Mouse (Mus musculus): ENCODE measurements at regions not wholly inside any gene's neighbourhood (a gene's known extent, or its start where the extent isn't known, plus 50 kb on each side); places are given as distances from the start of the nearest gene placed in this dataset.

DNA sequence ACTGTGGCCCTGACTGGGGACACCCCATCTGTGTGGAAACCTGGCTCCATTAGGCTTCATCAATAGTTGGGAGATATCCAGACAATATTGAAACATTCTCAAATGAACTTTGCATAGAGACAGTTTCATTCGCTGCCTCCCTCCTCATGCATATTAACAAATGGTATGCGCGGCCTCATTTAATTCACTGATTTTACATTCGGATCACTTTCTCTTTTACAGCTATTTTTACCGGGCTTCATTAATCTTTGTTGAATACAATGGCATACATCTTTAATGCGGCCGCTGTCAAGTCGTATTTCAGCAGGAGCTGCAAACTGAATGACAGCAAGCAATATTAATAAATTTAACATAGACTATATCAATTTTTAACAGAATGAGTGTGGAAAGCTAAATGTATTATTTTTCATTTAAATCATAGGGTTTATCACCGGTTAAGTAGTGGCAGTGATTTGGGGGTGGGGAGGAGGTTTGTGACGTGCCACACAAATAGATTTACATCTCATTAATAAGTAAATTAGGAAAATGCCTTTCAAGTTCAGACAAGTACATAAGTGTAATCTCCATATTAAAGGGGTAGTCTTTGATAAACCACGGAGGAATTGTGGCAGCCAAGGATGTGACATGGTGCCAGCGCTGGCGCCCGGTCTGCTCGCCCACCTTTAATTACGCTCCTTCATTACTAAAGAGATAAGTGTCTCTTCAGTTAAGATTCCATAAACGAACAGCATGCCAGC lies 480.4 kb upstream of the Mki67 start:
- DNase-seq = no peak

DNA sequence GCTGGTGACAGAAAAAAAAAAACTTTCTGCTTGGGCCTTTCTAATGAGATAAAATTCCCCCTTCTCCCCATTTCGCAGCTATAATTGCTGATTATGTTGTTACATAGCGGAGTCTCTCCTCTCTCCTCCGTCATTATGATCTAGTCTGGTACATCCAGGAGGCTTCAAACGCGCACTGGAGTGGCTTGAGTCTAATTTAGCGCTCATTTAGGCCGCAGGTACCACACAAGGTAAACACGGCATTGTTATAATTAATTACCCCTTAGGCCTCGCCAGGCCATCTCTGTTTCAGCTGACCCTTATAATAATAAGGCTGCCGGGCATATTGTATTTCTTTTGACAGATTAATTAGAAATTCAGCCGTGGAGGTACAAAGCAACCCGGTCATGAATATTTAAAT lies 492.7 kb upstream of the Mki67 start:
- no peak for DNase-seq

DNA sequence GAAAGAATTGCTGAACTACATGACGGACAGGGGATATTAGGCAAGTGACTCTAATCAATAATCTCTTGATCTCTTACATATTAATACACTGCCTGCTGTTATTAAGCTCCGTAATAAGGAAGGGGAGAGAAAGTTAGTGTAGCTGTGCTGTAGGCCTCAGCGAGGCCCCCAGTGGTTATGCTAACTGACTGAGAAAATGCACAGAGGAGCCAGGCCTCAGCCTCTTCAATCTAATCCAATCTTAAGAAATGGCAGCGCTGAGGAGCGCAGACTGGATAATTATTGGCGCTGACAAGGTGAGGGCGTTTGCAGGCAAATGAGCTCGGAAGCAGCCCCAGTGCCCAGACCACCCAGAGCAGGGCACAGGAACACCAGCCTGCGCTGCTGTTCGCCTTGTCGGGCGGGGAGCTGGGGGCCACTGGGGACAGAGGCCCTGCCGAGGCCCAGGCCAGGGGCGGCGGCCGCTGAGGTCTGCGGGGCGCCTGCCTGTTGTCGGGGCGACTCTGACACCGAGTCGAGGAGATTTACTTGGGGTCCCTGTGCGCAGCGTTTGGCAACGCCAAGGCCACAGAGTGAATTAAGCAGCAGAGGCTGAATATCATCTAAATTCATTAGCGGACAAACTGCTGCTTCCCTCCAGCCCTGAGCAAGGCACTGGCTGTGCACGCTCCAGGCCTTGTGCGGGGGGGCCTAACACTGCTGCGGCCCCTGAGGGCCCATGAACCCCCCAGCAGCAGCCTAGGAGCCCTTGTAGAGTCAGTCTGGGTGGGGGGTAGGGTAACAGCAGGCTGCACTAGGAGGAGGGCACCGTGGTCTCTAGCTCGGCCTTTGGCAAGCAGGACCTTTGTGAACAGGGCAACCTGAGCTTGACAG lies 493.4 kb upstream of the Mki67 start:
- no peak for DNase-seq

DNA sequence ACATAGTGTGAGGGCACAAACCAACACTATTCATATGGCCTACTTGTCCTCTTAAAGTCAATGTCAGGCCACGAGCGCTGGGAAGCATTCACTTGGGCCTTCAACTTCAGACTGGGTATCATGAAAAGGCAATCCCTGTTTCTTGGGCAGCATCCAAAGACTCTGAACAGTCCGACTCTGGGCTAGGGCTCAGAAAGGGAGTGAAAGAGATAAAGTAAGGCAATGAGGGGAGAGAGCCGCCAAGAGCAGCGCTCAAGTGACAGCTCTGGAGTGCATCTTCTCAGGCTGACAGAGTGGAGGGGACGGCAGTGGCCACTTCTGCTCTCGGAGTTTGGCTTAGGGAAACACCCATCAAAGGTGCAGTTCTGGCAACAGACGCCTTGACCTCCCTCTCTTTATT lies 496.3 kb upstream of the Mki67 start:
- no peak for DNase-seq

DNA sequence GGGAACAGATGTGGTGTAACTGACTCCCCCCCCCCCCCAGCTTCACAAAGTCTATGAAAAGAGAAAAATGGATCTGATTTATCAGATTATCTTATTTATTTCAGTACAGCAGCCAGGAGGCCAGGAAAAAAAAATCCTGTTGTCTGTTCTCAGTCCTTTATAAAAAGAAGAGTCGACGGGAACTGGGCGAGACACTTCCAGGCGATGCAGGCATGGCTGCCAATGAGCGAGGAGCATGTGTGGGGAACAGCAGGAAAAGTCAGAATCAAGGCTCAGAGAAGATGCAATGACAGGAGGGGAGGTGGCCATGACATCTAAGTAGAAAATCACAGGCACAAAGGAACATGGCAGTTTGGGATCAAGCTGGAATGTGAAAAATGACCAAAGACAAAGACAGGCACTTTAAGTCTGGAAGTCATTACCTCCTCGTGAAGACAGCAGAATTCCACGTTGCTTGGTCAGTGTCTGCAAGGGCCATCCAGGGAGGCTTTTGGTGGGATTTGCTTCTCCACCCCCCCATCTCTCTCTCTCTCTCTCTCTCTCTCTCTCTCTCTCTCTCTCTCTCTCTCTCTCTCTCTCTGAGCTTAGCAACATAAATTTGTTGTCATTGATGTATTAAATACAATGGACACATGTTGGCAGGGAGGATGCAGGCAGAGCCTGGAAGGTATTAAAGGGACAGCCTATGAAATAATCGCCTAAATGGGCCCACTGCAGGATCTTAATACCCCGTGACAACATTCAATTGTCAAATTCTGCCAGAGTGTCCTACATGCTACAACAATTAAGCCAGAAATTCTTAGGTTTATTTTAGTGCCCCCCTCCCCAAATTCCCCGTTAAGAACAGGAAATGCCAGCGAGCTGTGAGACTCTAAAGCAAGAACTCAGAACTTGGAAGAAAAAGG lies 497.1 kb upstream of the Mki67 start:
- DNase-seq = no peak

DNA sequence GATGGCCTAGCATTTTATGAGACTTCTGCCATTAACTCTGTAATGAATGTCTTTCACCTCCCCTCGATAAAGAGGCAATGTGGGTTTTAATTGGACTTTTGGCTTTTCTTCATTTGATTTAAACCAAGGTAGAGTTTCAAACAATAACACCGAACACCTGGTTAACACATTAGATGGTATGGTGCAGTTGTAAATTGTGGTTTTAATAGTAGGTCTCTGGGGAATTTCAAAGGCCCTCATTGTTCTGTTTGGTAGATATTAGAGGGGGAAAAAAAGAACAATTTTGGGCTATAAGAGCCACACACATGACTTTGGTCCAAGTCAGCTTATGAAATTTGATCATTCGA lies 497.8 kb upstream of the Mki67 start:
- DNase-seq = no peak

DNA sequence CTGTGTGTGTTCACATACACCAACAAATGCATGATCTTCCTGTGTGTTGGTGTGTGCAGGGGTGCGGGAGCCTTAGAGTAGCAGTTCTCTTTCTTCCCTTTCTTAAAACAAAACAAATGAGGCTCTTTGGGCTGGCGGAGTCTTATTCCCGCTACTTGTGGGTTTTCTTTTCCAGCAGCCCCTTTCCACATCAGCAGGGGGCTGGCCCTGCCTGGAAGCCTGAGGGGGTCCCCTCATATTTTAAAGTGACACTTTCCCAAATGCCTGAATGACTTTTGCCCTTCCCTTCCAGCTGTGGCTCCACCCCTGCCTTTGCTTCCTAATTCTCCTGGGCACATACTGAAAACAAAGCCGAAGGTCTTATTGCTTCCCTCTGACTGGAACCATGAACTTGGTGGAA lies 498.3 kb upstream of the Mki67 start:
- DNase-seq = no peak

DNA sequence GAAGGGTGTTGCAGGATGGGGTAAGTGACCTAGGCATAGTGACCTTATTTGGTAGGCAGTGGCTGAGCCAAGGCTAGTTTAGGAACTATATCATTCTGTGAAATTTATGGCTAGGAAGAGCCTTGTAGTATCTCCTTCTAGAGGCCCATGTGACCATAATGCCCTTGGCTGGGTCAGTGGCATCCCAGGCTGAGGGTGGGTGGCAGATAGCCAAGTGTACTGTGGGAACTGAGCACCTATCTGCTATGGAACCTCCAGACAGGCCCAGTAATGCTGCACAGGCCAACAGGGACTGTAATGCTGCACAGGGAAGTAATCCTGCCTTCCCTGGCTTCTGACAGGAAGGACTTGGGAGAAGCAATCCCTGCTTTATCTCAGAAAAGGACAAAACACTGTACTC lies 500.6 kb upstream of the Mki67 start:
- DNase-seq = no peak

DNA sequence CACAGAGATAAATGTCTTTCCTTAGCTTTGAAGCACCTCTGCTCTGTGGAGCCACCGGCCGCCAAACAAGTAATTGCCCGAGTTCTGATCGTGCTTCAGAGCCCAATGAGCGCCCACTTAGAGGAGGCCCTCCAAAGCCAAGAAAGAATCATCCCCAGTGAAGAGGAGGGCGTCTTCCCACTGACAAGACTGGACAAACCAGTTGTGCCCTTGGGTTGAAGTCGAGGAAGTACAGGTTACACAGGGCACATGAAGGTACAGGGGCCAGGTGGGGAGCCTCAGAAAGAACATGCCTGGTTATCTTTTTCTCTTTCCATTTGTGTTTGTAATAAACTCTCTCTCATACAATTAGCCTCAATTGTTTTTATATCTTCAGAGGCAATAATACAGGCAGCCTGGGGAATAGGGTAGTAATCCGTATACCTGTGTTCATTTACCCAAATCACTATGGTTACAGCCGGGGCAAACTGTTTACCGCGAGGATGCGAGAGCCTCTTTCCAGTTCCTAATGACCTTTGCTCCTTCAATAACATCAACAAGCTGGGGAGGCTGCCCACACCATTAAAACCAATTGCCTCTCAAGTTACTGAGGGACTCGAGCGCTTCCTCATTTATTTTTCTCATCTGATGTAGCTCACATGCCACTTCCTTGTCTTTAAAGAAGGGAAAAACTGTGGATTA lies 503.5 kb upstream of the Mki67 start:
- DNase-seq = no peak

DNA sequence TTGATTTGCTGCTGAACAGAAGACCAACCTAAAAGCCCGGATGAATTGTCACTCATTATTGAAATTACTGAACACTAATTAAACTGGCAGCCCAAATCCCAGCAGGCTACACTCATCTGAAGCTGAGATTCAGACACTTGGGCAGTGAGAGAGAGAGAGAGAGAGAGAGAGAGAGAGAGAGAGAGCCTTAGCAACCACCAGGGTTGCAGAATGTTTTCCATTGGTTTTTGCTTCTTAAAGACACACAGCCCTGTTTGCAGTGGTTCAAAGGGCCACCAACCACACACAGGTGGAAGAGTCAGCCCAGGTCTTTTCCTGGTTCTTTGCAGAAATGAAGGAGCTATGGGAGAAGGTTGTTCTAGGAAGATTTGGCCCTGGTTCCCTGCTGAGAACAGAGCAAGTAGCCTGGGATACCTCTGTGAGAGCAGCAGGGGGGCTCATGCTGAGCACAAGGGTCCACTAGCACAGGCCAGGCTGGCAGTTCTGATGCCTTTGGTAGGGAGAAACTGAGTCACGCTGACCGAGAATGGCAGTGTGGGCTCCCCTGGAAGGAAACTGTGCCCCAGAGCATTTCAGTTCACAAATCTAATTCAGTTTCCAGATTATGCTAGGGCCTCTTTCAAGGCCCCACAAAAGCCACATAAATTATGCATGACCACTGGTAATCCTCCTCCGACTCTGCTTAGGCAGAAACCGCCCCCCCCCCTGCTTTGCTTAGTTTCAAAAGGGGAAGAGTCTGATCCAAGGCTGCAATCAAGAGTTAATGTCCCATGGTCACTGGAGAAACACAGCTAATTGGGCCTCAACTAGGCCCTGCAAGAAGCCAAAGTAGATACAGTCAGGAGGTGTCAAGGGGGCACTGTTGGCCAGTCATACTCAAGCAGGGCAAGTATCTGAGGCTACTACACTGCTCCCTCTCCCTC lies 504.3 kb upstream of the Mki67 start:
- DNase-seq = no peak

DNA sequence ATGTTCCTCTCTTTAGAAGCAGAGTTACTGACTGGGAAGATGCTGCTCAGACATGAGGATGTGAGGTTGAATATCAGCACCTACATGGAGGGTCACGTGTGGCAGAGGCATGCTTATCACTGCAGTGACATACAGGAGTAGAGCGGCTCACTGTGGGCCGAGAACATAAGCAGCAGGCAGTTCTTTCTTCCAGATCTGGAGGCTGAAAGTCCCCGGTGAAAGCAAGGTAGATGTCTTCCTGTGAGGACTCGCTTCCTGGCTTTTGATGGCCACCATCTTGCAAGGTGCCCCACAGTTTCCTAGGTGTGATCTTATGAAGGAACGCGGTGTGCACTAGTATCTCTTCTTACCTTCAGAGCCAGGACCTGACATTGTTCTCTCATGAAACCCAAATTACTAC lies 505.5 kb upstream of the Mki67 start:
- DNase-seq = no peak

DNA sequence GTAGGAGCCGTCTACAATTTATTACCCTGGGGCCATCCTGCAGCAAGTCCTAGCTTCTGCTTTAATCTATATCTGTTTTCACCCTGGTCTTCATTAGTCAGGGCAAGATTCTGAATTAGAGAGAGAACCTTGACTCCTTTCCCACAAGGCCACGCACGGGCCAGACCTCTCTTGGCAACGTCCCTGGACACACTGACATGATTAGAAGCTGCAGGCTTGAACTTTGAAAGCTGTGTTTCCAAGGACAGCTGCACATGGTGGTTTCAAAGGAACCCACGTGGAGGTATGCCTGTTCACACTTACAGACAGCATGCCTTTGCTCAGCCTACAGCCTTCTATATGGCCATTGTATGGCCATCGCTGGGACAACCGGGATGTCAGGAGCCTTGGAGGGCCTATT lies 509.9 kb upstream of the Mki67 start:
- DNase-seq = no peak

DNA sequence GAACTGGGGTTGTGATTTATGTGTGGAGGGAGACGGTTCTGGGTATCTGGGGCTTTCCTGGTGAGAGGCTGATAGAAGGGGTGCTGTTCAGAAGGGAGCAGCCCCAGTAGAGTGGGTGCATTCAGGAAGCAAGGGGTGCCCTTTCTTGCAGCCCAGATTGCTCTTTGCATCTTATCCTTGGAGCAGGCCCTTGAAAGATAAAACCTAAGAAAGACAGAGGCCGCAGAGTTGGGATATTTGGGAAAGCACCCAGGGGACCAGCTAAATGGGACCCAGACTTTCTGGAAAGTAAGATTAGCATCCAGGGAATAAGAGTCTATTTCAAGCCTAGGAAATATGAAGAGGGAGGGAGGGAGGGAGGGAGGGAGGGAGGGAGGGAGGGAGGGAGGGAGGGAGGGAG lies 512.2 kb upstream of the Mki67 start:
- DNase-seq = no peak

DNA sequence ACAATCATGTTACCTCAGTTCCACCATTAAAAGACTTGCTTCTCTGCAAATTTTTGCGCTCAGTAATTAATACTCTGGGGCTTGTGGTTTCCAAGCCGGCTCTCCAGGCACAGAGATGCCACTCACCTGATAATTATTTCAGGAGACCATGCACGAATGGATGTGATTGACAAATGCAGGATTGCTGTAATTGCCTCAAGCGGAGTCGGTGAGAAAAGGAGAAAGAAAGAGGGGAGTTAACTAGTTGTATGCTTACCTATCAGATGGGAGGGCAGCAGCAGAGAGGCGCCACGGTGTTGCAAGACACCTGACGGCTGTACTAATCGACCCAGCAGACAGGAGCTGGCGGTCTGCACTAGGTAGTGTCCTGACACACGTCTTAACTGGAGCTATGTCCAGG lies 513.4 kb upstream of the Mki67 start:
- no peak for DNase-seq

DNA sequence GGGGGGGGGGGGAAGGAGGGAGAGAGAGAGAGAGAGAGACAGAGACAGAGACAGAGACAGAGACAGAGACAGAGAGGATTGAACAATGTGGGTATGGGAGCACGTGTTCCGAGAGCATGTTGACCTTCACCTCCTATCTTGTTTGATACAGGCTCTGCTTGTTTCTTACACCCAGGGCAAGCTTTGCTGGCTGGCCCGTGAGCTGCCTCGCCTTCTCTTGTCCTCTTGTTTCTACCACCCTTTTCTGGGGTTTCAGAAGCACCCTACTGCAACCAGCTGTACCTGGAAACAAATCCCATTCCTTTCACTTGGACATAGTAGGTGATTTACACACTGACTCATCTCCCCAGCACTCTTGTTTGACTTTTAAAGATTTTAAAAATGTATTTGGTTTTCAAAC lies 516.0 kb upstream of the Mki67 start:
- no peak for DNase-seq

DNA sequence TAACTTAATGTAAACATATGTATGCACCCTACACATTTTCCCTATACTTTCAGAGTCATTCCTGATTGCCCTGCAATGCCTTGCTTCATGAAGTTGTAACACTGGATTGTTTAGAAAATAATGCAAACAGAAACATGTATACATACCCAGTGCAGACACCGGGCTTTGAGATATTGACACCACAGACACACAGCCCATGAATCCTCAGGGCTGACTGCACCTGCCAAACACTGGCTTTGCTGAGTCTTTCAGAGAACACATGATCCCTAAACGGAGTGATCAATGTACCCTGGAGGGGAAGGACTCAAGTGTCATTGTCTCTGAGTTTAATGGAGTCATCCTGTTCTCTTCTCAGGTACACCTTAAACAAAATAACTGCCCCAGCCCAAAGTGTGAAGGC lies 519.4 kb upstream of the Mki67 start:
- DNase-seq = no peak

DNA sequence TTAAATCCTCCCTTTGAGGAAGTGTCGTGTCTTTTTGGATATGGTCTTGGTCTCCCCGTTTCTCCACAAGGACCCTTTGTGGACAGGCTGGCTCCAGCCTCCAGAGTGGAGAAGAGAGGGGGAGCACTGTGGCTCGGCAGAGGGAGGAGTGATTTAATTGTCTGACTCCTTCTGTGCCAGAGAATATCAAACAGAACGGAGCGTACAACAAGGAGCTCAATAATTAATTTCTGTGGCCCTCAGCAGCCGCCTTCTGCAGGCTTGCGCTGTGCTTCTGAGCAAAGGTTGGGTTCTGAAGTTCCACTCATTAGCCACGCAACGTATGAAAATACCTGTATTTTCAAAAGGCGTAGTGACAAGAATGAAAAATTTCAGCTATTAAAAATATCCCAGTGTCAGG lies 520.2 kb upstream of the Mki67 start:
- DNase-seq = no peak

DNA sequence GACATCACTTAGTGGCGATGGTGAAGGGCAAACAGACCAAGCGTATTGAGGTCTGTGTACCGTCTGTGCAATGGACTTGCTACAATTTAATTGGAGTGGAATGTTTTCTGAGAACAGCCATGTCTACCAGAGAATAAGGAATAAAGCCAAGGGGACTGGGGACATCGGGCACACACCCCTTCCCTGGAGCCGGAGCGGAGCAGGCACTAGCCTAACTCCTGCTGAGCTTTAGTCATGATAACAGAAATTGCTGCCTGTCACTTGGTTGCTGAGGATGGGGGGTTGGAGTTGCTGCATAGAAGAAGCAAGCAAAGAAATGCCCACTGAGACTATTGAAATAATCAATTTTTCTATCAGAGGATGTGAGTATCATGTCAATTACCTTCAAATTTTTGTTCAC lies 549.5 kb upstream of the Mki67 start:
- no peak for DNase-seq

DNA sequence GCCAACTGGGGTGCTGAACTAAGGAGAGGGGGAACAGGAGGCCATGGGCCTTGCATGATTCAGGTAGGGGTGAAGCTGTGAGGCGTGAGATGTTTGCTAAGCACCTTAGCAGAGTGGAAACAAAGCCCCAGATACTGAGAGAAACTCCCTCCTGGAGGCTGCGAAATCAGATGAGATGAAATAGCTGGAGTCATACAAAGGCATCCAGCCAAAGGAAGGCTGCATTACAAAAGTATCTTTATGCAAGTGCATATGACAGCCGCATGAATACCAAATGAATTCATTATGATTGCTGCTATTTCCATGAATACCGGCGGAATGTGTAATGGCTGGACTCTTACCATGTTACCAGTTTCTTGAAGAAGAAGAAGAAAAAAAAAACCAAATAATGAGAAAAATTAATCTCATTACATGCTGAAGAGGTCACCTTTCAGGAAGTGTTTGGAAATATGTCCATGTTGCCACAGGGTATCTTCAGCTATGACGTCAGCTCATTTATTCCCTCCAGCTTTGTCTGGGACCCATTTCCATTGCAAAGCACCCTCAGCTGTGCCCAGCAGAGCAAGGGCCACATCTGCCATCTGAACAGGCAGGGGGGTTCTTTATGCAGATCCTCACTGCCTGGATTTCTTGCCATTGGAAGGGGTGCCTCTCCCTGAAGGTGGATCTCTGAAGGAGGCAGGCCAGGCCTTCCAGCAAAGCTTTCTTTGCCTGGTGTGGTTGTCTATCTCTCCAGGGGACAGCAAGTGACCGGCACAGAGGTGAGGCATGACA lies 551.7 kb upstream of the Mki67 start:
- DNase-seq = no peak

DNA sequence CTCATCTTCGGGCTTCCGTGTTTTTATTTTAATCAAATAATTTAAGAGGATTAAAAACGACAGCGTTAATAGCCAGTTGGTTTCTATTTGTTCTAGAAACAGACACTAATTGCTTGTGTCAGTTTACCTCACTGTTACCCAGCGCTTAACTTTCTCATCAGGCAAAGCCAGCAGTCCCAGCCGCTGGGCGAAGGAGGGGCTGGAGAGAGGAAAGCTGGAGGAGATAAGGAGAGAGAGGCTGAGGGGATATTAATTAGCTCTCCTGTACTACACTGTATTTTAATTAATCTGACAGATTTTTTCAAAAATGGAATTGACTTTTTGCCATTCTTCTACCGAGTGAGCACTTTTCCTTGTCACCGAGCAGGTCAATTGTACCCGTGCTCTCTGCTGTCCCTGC lies 559.5 kb upstream of the Mki67 start:
- DNase-seq = no peak

DNA sequence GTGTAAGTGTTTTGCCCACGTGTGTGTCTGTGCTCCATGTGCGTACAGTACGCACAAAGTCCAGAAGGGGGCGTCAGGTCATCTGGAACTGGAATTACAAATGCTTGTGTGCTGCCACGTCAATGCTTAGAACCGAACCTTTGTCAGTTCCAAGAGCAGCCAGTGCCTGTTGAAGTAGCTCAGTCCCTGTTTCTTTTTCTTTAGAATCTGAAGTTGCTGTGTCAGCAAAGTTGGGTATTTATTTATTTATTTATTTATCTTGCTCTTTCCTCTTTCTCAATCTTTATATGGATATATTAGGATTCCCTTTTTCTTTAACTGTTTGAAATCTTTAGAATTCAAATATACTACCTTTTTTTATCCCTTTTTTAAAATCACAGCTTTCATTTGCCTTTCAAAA lies 567.6 kb upstream of the Mki67 start:
- no peak for DNase-seq

Data from thymus, postnatal 14 days (tissue).